Mouse (Mus musculus) midbrain, embryonic 15.5 days (tissue): ENCODE measurements around the gene Cdkn2aipnl. TPM values are rescaled to one million over a fixed set of nuclear protein-coding genes. Genes with fewer than 3 reads are reported as not detected.

ENCODE experiments used
- ATAC-seq: fragments of 200-750 bp; cut with Nextera tagmentation; replicated peaks from 2 replicates; pipeline ENCODE4 v1.8.0; 2017; ENCODE audit warnings: moderate TSS enrichment
- H3K27ac ChIP-seq: fragments of 300-500 bp; sonication (generic); 2 replicates; pipeline ENCODE4 v1.5.1; 2015; ENCODE audit warnings: mild to moderate bottlenecking, inconsistent platforms
- H3K27me3 ChIP-seq: fragments of 300-500 bp; sonication (generic); replicated peaks from 2 replicates; pipeline ENCODE4 v1.6.1; 2015; ENCODE audit warnings: inconsistent platforms
- H3K36me3 ChIP-seq: fragments of 300-500 bp; sonication (generic); replicated peaks from 2 replicates; pipeline ENCODE4 v1.6.1; 2015; ENCODE audit warnings: inconsistent platforms
- H3K4me1 ChIP-seq: fragments of 300-500 bp; sonication (generic); 2 replicates; pipeline ENCODE4 v1.6.1; 2015; ENCODE audit warnings: inconsistent platforms
- H3K4me2 ChIP-seq: fragments of 300-500 bp; sonication (generic); 2 replicates; pipeline ENCODE4 v1.6.1; 2015; ENCODE audit warnings: inconsistent platforms, mild to moderate bottlenecking, moderate library complexity
- H3K4me3 ChIP-seq: fragments of 300-500 bp; sonication (generic); 2 replicates; pipeline ENCODE4 v1.5.1; 2015; ENCODE audit warnings: mild to moderate bottlenecking, inconsistent platforms
- H3K9ac ChIP-seq: fragments of 300-500 bp; sonication (generic); 2 replicates; pipeline ENCODE4 v1.6.1; 2015; ENCODE audit warnings: mild to moderate bottlenecking, inconsistent platforms
- H3K9me3 ChIP-seq: fragments of 300-500 bp; sonication (generic); 2 replicates; pipeline ENCODE4 v1.6.1; 2016; ENCODE audit warnings: inconsistent platforms
- WGBS: fragments of 180-500 bp; shearing (Covaris S2); methylation state at CpG from one replicate; pipeline ENCODE4 v1.1.7; 2015; ENCODE audit warnings: mixed read lengths; 5-methylcytosine and 5-hydroxymethylcytosine counted together
- polyA plus RNA-seq: library from polyadenylated mRNA; unstranded; fragments of >200 nt; fragmentation: Nextera tagmentation; extraction: Ambion mirVana; gene quantifications from 2 replicates; pipeline ENCODE4 v1.2.1, GENCODE M21; 2015

The Cdkn2aipnl gene
- polyA plus RNA-seq, 1 experiment from 2014 or later, result 120 TPM

GRCm38 (mm10) chr11:51937361-51937781 is 30.1 kb upstream of the Cdkn2aipnl start:
- Histone ChIP-seq H3K36me3 (no peaks in the 10 kb centered on the region), H3K27me3 (no peaks in the 10 kb centered on the region), H3K9me3 (no peaks in the 10 kb centered on the region), H3K4me3 (no peak overlapping the region), H3K4me1 (no peaks in the 10 kb centered on the region), H3K9ac (no peak overlapping the region), H3K4me2 (no peak overlapping the region), H3K27ac (no peak overlapping the region)
- no peak for ATAC-seq
- 54% methylated on average over 6 of the region's 6 CpGs for WGBS

GRCm38 (mm10) chr11:51938817-51939589 is 28.5 kb upstream of the Cdkn2aipnl start:
- Histone ChIP-seq H3K27me3 (no peaks in the 10 kb centered on the region), H3K36me3 (no peaks in the 10 kb centered on the region), H3K4me3 (no peak overlapping the region), H3K4me1 (peaks cover 8% of the 10 kb centered on the region; the same call in 1 of the 2 replicates), H3K9ac (no peak overlapping the region), H3K4me2 (no peak overlapping the region), H3K9me3 (no peaks in the 10 kb centered on the region), H3K27ac (no peak overlapping the region)
- 86% methylated on average over 12 of the region's 12 CpGs for WGBS
- ATAC-seq, result no peak

- H3K27ac ChIP-seq, result no peak overlapping the region
- 82% methylated on average over 8 of the region's 8 CpGs for WGBS
- H3K9me3 ChIP-seq, result no peaks in the 10 kb centered on the region
- no peak overlapping the region for H3K9ac ChIP-seq
- H3K4me1 ChIP-seq, result peaks cover 8% of the 10 kb centered on the region; the same call in 1 of the 2 replicates
- H3K4me3 ChIP-seq, result no peak overlapping the region
- no peaks in the 10 kb centered on the region for H3K27me3 ChIP-seq
- ATAC-seq, result no peak
- no peak overlapping the region for H3K4me2 ChIP-seq
- no peaks in the 10 kb centered on the region for H3K36me3 ChIP-seq
Observed at GRCm38 (mm10) chr11:51939590-51939955, 27.9 kb upstream of the Cdkn2aipnl start.

GRCm38 (mm10) chr11:51940511-51940955 is 26.9 kb upstream of the Cdkn2aipnl start:
- Histone ChIP-seq H3K4me1 (peaks cover 12% of the 10 kb centered on the region), H3K9ac (no peak overlapping the region), H3K4me2 (no peak overlapping the region), H3K27me3 (no peaks in the 10 kb centered on the region), H3K36me3 (no peaks in the 10 kb centered on the region), H3K9me3 (no peaks in the 10 kb centered on the region), H3K27ac (no peak overlapping the region), H3K4me3 (no peak overlapping the region)
- 81% methylated on average over 13 of the region's 13 CpGs for WGBS
- no peak for ATAC-seq

- Histone ChIP-seq H3K9ac (no peak overlapping the region), H3K36me3 (no peaks in the 10 kb centered on the region), H3K27me3 (no peaks in the 10 kb centered on the region), H3K9me3 (no peaks in the 10 kb centered on the region), H3K4me3 (no peak overlapping the region), H3K27ac (no peak overlapping the region), H3K4me2 (0 out of 2 replicates have a peak overlapping the region, but pooled peaks have one; percentile 0), H3K4me1 (peaks cover 15% of the 10 kb centered on the region)
- 52% methylated on average over 15 of the region's 15 CpGs for WGBS
- ATAC-seq, result peak; percentile 70; the same call in 1 of the 2 replicates
Observed at GRCm38 (mm10) chr11:51942602-51943499, 24.6 kb upstream of the Cdkn2aipnl start.

- Histone ChIP-seq H3K4me1 (peaks cover 15% of the 10 kb centered on the region), H3K36me3 (no peaks in the 10 kb centered on the region), H3K27me3 (no peaks in the 10 kb centered on the region), H3K4me3 (no peak overlapping the region), H3K4me2 (0 out of 2 replicates have a peak overlapping the region, but pooled peaks have one; percentile 0), H3K9ac (no peak overlapping the region), H3K27ac (no peak overlapping the region), H3K9me3 (no peaks in the 10 kb centered on the region)
- 46% methylated on average over 6 of the region's 6 CpGs for WGBS
- no peak for ATAC-seq
Observed at GRCm38 (mm10) chr11:51943500-51943841, 24.0 kb upstream of the Cdkn2aipnl start.

GRCm38 (mm10) chr11:51944239-51944638 is 23.2 kb upstream of the Cdkn2aipnl start:
- Histone ChIP-seq H3K4me2 (no peak overlapping the region), H3K27ac (no peak overlapping the region), H3K27me3 (no peaks in the 10 kb centered on the region), H3K4me1 (peaks cover 15% of the 10 kb centered on the region), H3K4me3 (no peak overlapping the region), H3K9me3 (no peaks in the 10 kb centered on the region), H3K36me3 (no peaks in the 10 kb centered on the region), H3K9ac (no peak overlapping the region)
- 77% methylated on average over 3 of the region's 3 CpGs for WGBS
- ATAC-seq, result no peak

- Histone ChIP-seq H3K9ac (no peak overlapping the region), H3K4me1 (peaks cover 15% of the 10 kb centered on the region), H3K36me3 (no peaks in the 10 kb centered on the region), H3K27me3 (no peaks in the 10 kb centered on the region), H3K27ac (peak overlapping the region; percentile 21; the same call in 1 of the 2 replicates), H3K4me3 (no peak overlapping the region), H3K4me2 (no peak overlapping the region), H3K9me3 (no peaks in the 10 kb centered on the region)
- no peak for ATAC-seq
- WGBS, result 34% methylated on average over 8 of the region's 8 CpGs
Observed at GRCm38 (mm10) chr11:51945548-51945947, 21.9 kb upstream of the Cdkn2aipnl start.

GRCm38 (mm10) chr11:51946144-51946543 is 21.3 kb upstream of the Cdkn2aipnl start:
- Histone ChIP-seq H3K9ac (no peak overlapping the region), H3K4me3 (no peak overlapping the region), H3K4me2 (no peak overlapping the region), H3K27me3 (no peaks in the 10 kb centered on the region), H3K36me3 (no peaks in the 10 kb centered on the region), H3K27ac (no peak overlapping the region), H3K4me1 (peaks cover 15% of the 10 kb centered on the region), H3K9me3 (no peaks in the 10 kb centered on the region)
- 78% methylated on average over 6 of the region's 6 CpGs for WGBS
- no peak for ATAC-seq

- H3K4me1 ChIP-seq, result peaks cover 6% of the 10 kb centered on the region
- no peak for ATAC-seq
- H3K4me2 ChIP-seq, result no peak overlapping the region
- no peaks in the 10 kb centered on the region for H3K27me3 ChIP-seq
- no peak overlapping the region for H3K4me3 ChIP-seq
- no peak overlapping the region for H3K9ac ChIP-seq
- no peaks in the 10 kb centered on the region for H3K9me3 ChIP-seq
- no peaks in the 10 kb centered on the region for H3K36me3 ChIP-seq
- WGBS, result 81% methylated on average over 9 of the region's 9 CpGs
- H3K27ac ChIP-seq, result no peak overlapping the region
Observed at GRCm38 (mm10) chr11:51949155-51949840, 18.2 kb upstream of the Cdkn2aipnl start.

- no peaks in the 10 kb centered on the region for H3K9me3 ChIP-seq
- no peak overlapping the region for H3K27ac ChIP-seq
- no peak overlapping the region for H3K4me3 ChIP-seq
- no peak overlapping the region for H3K4me2 ChIP-seq
- H3K36me3 ChIP-seq, result no peaks in the 10 kb centered on the region
- no peak for ATAC-seq
- H3K27me3 ChIP-seq, result no peaks in the 10 kb centered on the region
- 92% methylated on average over 9 of the region's 9 CpGs for WGBS
- peaks cover 6% of the 10 kb centered on the region for H3K4me1 ChIP-seq
- H3K9ac ChIP-seq, result no peak overlapping the region
Observed at GRCm38 (mm10) chr11:51949919-51950318, 17.5 kb upstream of the Cdkn2aipnl start.

- no peaks in the 10 kb centered on the region for H3K9me3 ChIP-seq
- H3K4me2 ChIP-seq, result no peak overlapping the region
- no peak for ATAC-seq
- H3K27me3 ChIP-seq, result no peaks in the 10 kb centered on the region
- no peaks in the 10 kb centered on the region for H3K4me1 ChIP-seq
- H3K36me3 ChIP-seq, result no peaks in the 10 kb centered on the region
- no peak overlapping the region for H3K4me3 ChIP-seq
- no peak overlapping the region for H3K9ac ChIP-seq
- WGBS, result 78% methylated on average over 5 of the region's 5 CpGs
- H3K27ac ChIP-seq, result no peak overlapping the region
Observed at GRCm38 (mm10) chr11:51951861-51952420, 15.5 kb upstream of the Cdkn2aipnl start.
